Mouse (Mus musculus) lung, postnatal 0 days (tissue): ENCODE measurements around the gene Klk13.

Source experiments
- CTCF ChIP-seq: IDR thresholded peaks from 2 replicates; pipeline ENCODE4 v1.5.1; 2016; ENCODE audit warnings: antibody characterized with exemption, mild to moderate bottlenecking
- EP300 ChIP-seq: IDR thresholded peaks from 2 replicates; pipeline ENCODE4 v1.6.1; 2016; ENCODE audit warnings: antibody characterized with exemption, mild to moderate bottlenecking, control low read depth

DNA sequence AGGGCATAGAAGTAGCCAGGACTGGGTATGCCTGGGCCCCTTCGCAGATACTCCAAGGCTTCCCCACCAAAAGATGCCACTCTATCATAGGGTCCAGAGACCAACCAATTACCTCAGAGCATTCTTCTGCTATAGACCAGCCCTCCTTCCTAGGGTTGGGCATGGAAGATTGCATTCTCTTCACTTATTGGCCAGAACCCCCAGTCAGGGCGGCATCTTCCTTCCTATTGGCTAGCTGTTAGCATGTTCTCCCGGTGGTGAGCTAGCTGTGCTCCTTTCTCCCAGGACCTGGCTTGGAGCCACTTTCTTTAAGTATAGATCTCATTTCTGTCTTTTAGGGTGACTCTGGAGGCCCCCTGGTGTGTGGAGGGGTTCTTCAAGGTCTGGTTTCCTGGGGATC is 60.5 kb downstream of the Klk13 start:
- TF ChIP-seq CTCF (no peak), EP300 (no peak)
